Mouse (Mus musculus) G1E (cell line): Measurements from ENCODE around the gene Slc51a. TPM values are rescaled to one million over a fixed set of nuclear protein-coding genes. Genes with fewer than 3 reads are reported as not detected.
A peak's percentile ranks its signal among the peaks of the same experiment; 100 is the strongest.

Experiments
- ATAC-seq: 2 replicates; pipeline ENCODE4 v1.8.0; 2016; ENCODE audit warnings: mild to moderate bottlenecking; ENCODE audit not compliant: insufficient number of reproducible peaks, poor library complexity, low FRiP score, severe bottlenecking; ENCODE audit errors: extremely low read depth
- DNase-seq: peaks from one replicate; pipeline ENCODE4 v3.0.0; 2012; ENCODE audit warnings: low spot score
- H3K27me3 ChIP-seq: 2 replicates; pipeline ENCODE4 v1.6.1; 2012; ENCODE audit warnings: mild to moderate bottlenecking, low read length, inconsistent platforms; ENCODE audit not compliant: insufficient read depth
- H3K36me3 ChIP-seq: replicated peaks from 2 replicates; pipeline ENCODE3; 2012; ENCODE audit warnings: mild to moderate bottlenecking, inconsistent platforms
- H3K4me1 ChIP-seq: 2 replicates; pipeline ENCODE4 v1.6.1; 2012; ENCODE audit warnings: low read depth, low read length, inconsistent platforms, mixed read lengths; ENCODE audit not compliant: insufficient read depth
- H3K4me3 ChIP-seq: 2 replicates; pipeline ENCODE4 v1.5.1; 2012; ENCODE audit warnings: low read depth, mild to moderate bottlenecking, inconsistent platforms, low read length, moderate library complexity, mixed read lengths
- H3K9me3 ChIP-seq: replicated peaks from 2 replicates; pipeline ENCODE4 v1.6.1; 2012; ENCODE audit warnings: inconsistent platforms
- CTCF ChIP-seq: IDR thresholded peaks from 2 replicates; pipeline ENCODE4 v1.5.1; 2012; ENCODE audit warnings: low read depth, low read length, inconsistent platforms, mixed read lengths
- GATA1 ChIP-seq: IDR thresholded peaks from 2 replicates; pipeline ENCODE4 v1.6.1; 2012; ENCODE audit warnings: borderline replicate concordance, low read length, inconsistent platforms, mixed read lengths
- GATA2 ChIP-seq: IDR thresholded peaks from 2 replicates; pipeline ENCODE4 v1.6.1; 2012; ENCODE audit warnings: low read depth, low read length, inconsistent platforms, borderline replicate concordance
- POLR2AphosphoS5 ChIP-seq: IDR thresholded peaks from 2 replicates; pipeline ENCODE4 v1.6.1; 2012; ENCODE audit warnings: low read depth, low read length, inconsistent platforms; ENCODE audit not compliant: insufficient replicate concordance
- TAL1 ChIP-seq: conservative IDR thresholded peaks from 2 replicates; pipeline ENCODE4 v1.6.1; 2012; ENCODE audit warnings: low read depth, low read length, inconsistent platforms, mixed read lengths
- polyA plus RNA-seq: library from polyadenylated mRNA; stranded (reverse); fragments of >175 nt; gene quantifications from 2 replicates; pipeline ENCODE4 v1.2.3, GENCODE M21; 2012
- total RNA-seq, 2 experiments: library from RNA; stranded (forward) in 1 of 2; stranded (reverse) in 1 of 2; fragments of 200-1000 nt in 1 of 2; fragments of >200 nt in 1 of 2; fragmentation: Nextera tagmentation in 1 of 2; gene quantifications; 2 replicates each; pipeline ENCODE4 v1.2.3; 2014 to 2017

Slc51a gene
- total and polyA plus RNA-seq, 3 experiments = 2.0 TPM; not detected in 2

GRCm38 (mm10) chr16:32510399-32511337 lies 23.0 kb upstream of the Slc51a start:
- H3K27me3 ChIP-seq = peaks cover under 1% of the 10 kb centered on the region; the same call in 1 of the 2 replicates
- ATAC-seq = no peak
- no peak for DNase-seq
- H3K9me3 ChIP-seq = peaks cover 3% of the 10 kb centered on the region; the same call in 1 of the 2 replicates
- no peaks in the 10 kb centered on the region for H3K36me3 ChIP-seq
- peak overlapping the region; percentile 64; the same call in 1 of the 2 replicates for H3K4me3 ChIP-seq
- TF ChIP-seq POLR2AphosphoS5 (no peak), GATA1 (no peak), CTCF (no peak), GATA2 (no peak), TAL1 (no peak)
- H3K4me1 ChIP-seq = peaks cover 98% of the 10 kb centered on the region

GRCm38 (mm10) chr16:32509066-32509942 lies 21.6 kb upstream of the Slc51a start:
- peaks cover 90% of the 10 kb centered on the region for H3K4me1 ChIP-seq

GRCm38 (mm10) chr16:32508506-32509065 lies 20.9 kb upstream of the Slc51a start:
- Histone ChIP-seq H3K4me3 (peak overlapping the region; percentile 64; the same call in 1 of the 2 replicates), H3K36me3 (no peaks in the 10 kb centered on the region), H3K9me3 (peaks cover 2% of the 10 kb centered on the region; the same call in 1 of the 2 replicates), H3K4me1 (peaks cover 89% of the 10 kb centered on the region), H3K27me3 (peaks cover 3% of the 10 kb centered on the region)
- TF ChIP-seq TAL1 (no peak), GATA1 (no peak), GATA2 (no peak), CTCF (no peak), POLR2AphosphoS5 (no peak)
- no peak for ATAC-seq
- DNase-seq = no peak

More at GRCm38 (mm10) chr16:32509066-32509942, 21.6 kb upstream of the Slc51a start:
- ATAC-seq = peak; percentile 92
- H3K9me3 ChIP-seq = peaks cover 3% of the 10 kb centered on the region; the same call in 1 of the 2 replicates
- no peaks in the 10 kb centered on the region for H3K36me3 ChIP-seq
- peak; percentile 90 for DNase-seq
- TF ChIP-seq GATA1 (no peak), TAL1 (peak; percentile 99), CTCF (no peak), GATA2 (0 out of 2 replicates have a peak, but pooled peaks have one; percentile 91)
- peak overlapping the region; percentile 64; the same call in 1 of the 2 replicates for H3K4me3 ChIP-seq
- peaks cover 3% of the 10 kb centered on the region; the same call in 1 of the 2 replicates for H3K27me3 ChIP-seq

- Histone ChIP-seq H3K9me3 (no peaks in the 10 kb centered on the region), H3K4me3 (peak overlapping the region; percentile 64; the same call in 1 of the 2 replicates), H3K27me3 (peaks cover 5% of the 10 kb centered on the region), H3K36me3 (no peaks in the 10 kb centered on the region), H3K4me1 (peaks cover 88% of the 10 kb centered on the region)
- TF ChIP-seq GATA2 (no peak), GATA1 (no peak), CTCF (no peak), TAL1 (no peak), POLR2AphosphoS5 (no peak)
- DNase-seq (no peak), ATAC-seq (no peak)
Observed at GRCm38 (mm10) chr16:32508035-32508434, 20.4 kb upstream of the Slc51a start.

GRCm38 (mm10) chr16:32507407-32507806 lies 19.7 kb upstream of the Slc51a start:
- H3K4me3 ChIP-seq = peak overlapping the region; percentile 64; the same call in 1 of the 2 replicates

More at GRCm38 (mm10) chr16:32507407-32507806, 19.7 kb upstream of the Slc51a start:
- ATAC-seq = no peak
- Histone ChIP-seq H3K9me3 (no peaks in the 10 kb centered on the region), H3K4me1 (peaks cover 84% of the 10 kb centered on the region), H3K27me3 (peaks cover 6% of the 10 kb centered on the region), H3K36me3 (no peaks in the 10 kb centered on the region)
- DNase-seq = peak; percentile 53
- no peak for TF ChIP-seq POLR2AphosphoS5
- TF ChIP-seq CTCF = peak; percentile 96
